Mouse (Mus musculus): ENCODE measurements around the gene Lhx5. TPM values are rescaled to one million over a fixed set of nuclear protein-coding genes. Genes with fewer than 3 reads are reported as not detected.

The Lhx5 gene
- total RNA-seq (2021), result not detected

DNA sequence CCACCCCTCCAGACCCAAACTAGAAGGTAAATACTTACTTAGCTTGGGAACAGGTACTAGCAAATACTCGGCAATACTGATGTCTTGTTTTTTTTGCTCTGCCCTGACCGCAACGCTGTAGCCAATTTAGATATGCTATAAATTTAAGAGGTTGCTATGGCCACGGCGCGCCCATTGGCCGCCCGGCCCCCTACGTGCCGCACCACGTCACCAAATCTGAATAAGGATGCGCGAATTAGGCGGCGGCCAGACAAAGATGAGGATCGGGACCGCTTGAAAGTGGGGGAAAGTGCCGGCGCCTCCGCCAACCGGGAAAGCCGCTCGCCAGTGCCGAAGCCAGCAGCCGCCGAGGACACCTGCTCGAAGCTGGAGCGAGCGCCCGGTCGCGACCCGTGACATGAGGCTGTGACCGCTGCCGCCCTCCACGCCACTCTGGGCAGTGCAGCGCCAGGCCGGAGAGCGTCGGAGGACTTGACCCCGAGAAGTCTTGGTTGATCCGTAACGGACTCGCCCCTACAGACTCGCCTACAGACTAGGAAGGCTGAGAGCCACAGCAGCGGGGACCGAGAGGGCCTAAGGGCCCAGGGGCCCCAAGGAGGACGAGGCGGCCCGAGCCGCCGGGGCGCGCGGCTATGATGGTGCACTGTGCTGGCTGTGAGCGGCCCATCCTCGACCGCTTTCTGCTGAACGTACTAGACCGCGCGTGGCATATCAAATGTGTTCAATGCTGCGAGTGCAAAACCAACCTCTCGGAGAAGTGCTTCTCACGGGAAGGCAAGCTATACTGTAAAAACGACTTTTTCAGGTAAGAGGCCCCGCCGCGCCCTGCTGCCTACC lies at the start of gene Lhx5:
Lhx5 (plus strand) TSS at position 51 of the 837 bp plus-strand sequence.
- intact Hi-C loops (cut with DNase I), result loop anchor here (5.0 to 10.0 kb wide), 2 partner anchors 627 to 760 kb away; partner anchors contain the start of gene Tbx3
- DNase-seq (ENCODE audit: low spot score in 2 of 2), result peak in 1 of 2 experiments; percentile 34

DNA sequence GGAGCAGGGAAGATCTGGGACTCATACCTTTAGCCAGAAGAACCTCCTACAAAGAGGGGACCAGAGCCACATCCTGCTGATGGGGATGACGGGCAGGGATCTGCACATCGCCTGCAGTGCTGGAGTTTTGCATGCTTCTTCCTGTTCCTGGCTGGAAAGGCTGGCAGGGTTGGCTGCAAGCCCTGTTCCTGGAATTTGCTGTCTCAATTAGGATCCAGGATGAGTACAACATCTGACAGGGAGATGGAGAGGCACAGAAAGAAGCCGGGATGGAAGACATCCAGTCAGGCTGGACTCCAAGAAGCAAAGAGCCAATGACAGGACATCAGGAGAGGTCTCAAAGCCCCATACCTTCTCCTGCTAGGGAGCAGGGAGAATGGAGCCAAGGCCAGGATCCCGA lies 45.1 kb upstream of the Lhx5 start:
- peak in 1 of 2 experiments; percentile 12 for DNase-seq (ENCODE audit: low spot score in 2 of 2)
- intact Hi-C loops (cut with DNase I), result no loop called here

DNA sequence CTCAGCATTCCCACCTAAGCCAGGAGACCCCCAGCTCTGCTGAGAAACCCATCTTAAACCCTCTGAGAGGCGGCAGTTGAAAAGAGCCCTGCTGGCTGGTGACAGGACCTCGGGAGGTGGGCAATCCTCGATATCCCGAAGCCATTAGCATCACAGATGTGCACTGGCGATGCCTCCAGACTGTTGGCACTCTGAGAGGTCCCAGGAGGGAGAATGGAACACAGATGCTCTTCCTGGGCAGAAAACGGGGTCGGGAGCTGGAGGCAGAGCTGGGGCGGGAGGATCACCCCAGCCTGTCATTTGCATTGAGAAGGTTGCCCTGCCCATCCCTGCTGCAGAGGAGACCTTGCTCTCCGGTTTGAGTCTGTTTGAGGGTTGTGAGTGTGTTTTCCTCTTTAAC lies 42.7 kb upstream of the Lhx5 start:
- DNase-seq (ENCODE audit: low spot score in 2 of 2), result no peak
- intact Hi-C loops (cut with DNase I), result no loop called here

DNA sequence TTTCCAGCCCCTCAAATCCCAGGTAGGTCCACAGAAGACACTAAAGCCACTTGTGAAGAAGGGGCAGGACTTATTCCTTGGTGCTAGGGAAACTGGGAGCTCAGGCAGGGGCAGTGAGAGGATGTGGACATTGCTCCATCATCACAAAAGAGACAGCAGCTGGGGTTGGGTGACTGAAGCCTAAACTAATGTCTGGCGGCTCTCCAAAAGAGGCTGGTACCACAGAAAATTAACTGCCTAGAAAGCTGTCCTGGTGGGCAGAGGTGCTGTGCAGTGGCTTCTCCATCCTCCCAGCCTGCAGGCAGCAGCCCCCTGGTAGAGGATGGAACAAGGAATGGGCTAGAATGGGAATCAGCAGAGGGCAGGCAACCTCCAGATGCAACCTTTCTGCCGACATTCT lies 41.5 kb upstream of the Lhx5 start:
- intact Hi-C loops (cut with DNase I), result no loop called here

DNA sequence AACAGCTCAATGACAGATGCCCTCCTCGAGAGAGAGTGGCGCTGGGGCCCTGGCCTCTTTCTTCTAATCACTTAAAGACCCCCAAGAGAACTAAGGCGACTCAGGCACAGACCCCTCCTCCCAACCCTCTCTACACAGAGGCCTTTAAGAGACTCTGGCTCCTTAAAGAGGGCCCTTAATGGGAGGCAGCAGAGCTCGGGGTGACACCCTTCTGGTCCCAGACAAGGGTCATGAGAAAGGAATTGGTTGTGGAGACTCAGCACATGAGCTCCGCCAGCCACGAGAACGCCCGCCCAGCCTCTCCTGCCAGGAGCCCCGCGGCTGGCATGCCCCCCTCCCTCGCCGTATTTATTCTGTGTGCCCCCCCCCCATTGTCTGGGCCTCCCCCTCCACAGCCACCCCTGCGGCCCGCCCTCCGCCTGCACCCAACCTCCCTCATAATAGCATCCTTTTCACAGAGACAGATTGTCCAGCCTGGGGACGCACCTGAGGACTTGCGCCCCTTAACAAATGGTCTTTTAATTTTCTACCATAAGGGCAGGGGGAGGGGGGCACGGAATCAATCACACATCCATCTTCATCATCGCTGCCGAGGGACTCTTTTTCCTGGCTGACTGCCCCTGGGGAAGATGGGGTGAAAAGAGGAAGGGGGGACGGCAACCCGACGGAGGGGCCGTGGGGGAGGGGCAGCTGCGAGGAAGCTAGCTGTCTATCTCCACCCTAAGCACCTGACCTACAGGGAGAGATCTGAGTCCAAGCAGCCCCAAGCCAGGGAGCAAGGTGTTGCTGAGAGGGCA lies 37.4 kb upstream of the Lhx5 start:
- intact Hi-C loops (cut with DNase I), result no loop called here
- DNase-seq (ENCODE audit: low spot score in 2 of 2), result no peak

More for the DNA sequence above, 41.5 kb upstream of the Lhx5 start:
- no peak for DNase-seq (ENCODE audit: low spot score in 2 of 2)

DNA sequence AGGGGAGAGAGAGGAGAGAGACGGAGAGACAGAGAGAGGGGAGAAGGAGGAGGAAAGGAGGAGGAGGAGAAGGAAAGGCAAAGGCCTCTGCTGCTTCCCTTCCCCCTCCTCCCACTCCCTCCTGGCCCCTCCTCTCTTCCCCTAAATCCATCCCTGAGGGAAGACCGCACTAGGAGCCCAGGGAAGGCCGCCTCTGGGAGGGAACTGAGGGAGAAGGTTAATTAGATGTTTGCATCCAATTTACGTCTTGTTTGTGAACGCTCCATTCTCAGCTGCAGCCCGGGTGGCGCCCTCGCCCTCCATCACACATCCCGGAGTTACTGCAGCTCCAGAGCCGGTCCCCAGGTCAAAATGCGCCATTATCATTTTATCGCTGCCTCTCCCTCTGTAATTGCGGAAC lies 33.5 kb upstream of the Lhx5 start:
- intact Hi-C loops (cut with DNase I), result no loop called here

DNA sequence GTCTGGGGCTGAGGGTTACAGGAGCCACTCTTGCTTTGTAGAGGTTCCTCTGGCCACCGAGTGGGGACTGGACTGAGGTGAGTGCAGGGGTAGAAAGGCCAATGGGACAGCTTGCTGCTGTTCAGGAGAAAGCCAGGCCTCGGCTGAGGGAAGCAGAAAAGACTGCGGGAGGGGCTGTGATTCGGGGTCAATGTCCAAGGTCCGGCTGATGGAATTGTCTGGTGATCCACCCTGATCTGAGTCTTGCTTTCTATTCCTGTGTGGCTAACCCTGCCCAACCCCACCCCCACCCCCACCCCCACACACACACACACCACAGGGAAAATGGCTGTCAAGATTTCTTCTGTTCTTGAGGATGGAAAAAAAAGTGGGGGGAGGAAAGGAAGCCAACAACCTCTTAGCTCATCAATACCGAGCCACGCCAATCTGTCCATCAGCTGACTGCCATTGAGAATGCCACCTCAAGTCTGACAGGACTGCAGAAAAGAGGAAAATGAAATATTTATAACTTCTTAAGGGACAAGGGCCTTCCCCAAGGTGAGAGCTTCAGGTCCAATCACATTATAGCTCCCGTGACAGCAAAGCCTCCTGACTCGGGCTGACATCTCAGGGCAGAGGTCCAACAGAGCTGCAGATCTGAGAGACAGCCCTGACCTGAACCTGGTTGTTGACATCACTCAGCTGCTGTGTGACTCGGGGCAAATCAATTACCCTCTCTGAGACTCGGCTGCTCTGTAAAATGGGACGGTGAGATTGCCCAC lies 26.5 kb upstream of the Lhx5 start:
- intact Hi-C loops (cut with DNase I), result no loop called here
- no peak for DNase-seq (ENCODE audit: low spot score in 2 of 2)

More for the DNA sequence above, 33.5 kb upstream of the Lhx5 start:
- no peak for DNase-seq (ENCODE audit: low spot score in 2 of 2)

DNA sequence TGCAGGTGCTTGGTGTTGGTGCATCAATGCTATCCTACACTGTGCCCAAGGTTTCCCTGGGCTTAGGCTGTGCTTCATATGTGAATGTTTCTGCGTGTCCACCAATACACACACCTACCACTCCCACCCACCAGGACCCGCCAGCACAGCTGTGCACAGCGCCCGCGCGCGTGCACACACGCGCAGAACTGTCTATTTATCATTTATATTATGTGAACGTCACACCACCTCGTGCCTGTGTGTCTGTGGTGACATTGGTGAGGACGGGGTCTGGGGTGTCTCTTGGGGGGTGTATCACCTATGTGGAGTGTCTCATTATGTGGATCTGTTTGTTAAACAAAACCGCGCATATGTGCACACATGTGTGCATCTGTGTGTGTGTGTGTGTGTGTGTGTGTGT lies 22.6 kb upstream of the Lhx5 start:
- no peak for DNase-seq (ENCODE audit: low spot score in 2 of 2)
- intact Hi-C loops (cut with DNase I), result no loop called here

DNA sequence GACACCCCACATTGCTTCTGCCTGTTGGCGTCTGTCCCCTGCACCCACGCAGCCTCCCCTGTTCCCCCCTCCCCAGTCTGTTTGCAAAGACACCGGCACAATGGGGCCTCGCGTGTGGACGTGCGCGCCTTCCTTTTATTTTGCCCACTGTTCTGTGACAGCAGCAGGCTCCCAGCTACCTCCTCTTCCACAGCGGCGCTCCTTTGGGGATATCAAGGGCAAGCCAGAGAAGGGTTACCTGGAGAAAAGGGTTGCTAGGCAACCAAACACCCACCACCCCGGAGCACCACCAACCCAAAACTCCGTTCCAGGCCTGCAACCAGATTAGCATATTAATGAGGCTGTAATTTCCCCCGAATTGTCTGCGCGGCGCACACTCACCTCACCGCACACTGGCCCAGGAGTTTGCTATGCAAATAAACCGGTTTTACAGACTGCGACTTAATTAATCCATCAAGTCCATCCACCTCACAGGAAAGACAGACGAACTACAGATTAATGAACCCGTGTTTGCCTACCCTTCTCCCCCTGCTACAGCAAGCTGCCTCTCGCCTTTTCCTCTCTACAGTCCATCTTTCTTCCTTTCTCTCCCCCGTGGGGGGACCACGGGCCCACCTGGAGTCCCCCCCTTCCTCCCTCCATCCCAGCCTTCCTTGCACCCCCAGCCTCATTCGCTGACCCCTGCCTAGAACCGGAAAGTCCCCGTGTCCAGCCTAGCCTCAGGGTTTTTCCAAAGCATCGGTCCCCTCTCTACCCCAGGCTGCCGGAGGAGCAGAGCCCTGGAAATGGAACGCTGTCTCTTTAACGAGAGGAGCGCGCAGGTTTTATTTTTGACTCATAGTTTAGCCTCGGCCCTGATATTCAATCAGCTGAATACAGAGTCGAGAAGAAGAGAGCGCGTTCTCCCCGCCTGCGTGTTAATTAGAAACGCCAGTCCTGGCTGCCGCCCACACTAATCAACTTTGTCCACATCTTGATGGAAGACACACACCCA lies 21.8 kb upstream of the Lhx5 start:
- intact Hi-C loops (cut with DNase I), result no loop called here
- DNase-seq (ENCODE audit: low spot score in 2 of 2), result peak; percentile 13 to 25

DNA sequence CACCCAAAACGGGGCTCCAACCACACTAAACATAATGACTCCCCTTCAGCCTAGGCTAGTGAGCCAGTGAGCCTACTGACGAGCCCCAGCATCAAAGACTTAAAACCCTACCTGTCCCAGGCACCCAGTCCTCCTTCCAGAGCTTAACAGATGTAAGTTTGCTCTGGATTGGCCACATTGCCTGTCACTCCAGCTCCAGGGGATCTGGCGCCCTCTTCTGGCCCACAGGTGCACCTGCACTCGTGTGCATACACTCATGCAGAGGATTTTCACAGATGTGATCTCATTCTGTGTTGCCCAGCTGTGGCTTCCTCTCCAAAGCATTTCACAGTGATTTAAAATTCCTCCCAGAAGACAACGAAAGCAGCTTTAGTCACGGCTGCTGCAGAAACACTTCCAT lies 18.1 kb upstream of the Lhx5 start:
- no peak for DNase-seq (ENCODE audit: low spot score in 2 of 2)
- intact Hi-C loops (cut with DNase I), result no loop called here

DNA sequence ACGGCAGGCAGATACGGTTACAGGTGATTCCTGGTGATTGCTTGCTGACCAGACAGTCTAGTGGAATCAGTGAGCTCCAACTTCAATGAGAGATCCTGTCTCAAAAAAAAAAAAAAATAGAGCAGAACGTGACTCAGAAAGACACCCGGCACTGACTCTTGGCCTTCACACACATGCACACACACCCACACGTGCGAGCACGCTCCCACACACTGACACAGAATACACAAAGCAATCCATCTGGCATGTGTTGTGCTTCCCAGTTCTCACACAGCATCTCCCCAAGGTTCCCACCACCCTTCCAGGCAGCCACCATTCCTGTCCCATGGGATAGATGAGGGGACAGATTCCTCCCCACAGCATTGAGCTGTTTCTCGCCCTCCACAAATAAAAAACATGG lies 11.4 kb upstream of the Lhx5 start:
- DNase-seq (ENCODE audit: low spot score in 2 of 2), result peak in 1 of 2 experiments; percentile 42

DNA sequence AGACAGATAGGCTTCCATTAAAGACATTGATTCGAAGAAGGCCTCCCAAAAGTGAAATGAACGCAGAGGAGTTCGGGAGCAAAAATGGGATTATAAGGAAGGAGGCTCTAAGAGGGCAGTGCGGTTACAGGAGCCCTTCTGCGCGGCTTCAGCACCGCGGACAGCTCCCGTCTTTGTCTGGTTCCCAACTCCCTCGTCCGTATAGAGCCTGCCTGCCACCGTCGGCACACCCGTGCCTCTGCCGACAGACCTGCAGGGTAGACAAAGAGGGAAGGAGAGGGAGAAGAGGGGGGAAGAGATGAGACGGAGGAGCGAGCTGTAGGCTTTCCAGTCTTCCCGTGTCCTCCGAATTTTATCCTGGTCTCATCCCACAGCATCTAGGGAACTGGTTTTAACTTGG lies 7.5 kb upstream of the Lhx5 start:
- no peak for DNase-seq (ENCODE audit: low spot score in 2 of 2)
- intact Hi-C loops (cut with DNase I), result no loop called here

More for the DNA sequence above, 11.4 kb upstream of the Lhx5 start:
- intact Hi-C loops (cut with DNase I), result no loop called here

DNA sequence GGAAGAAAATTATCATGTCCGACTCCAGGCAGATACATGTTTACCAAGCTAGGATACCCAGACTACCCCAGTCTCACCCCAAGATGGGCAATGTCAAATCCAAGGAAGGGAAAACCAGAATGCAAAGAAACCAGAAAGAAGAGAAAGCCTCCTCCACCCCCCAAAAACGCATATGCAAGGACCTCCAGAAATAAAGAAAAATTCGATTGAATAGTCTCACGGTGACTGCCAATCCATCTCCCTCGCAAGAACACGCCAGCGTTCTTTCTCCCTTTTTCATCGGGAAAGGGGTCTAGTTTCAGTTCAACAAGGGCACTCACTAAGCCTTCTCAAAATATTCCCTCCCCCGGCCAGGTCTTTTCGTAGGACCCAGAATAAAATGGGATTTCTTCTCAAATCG lies 6.8 kb upstream of the Lhx5 start:
- intact Hi-C loops (cut with DNase I), result no loop called here
- DNase-seq (ENCODE audit: low spot score in 2 of 2), result no peak

DNA sequence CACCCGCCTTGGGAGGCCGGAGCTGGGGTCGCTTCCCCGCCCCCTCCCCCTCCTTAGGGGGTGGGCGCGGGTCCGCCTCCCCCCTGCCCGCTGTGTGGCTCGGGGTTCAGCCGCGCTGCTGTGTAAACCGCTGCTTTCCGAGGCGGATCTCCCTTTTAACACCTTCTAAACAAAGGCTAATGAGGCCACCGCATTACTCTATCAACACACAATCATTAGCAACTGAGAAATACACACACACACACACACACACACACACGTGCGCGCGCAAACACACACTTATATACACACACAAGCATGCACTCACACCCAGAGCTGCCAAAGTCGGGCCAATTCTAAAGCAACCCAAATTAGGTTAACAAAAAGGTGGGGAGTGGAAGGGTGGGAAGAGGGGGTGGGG lies 5.8 kb upstream of the Lhx5 start:
- intact Hi-C loops (cut with DNase I), result no loop called here

DNA sequence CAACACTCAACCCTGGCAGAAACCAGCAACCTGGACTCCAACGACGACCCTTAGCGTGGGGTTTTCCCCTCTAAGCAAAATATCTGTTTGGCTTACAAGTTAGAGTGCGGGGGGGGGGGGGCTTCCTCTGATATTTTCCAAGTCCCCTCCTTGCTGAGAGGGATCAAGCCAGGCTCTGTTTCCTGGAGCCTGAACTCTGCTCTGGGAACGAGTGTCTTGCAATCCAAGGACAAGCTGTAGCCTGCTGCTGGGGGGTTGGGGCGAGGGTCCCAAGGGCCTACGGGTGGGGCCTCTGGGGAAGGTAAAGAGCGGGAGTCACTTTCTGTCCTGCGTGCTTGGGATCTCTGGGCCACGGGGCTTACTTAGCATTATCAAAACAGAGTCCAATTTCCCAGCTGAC lies 4.9 kb upstream of the Lhx5 start:
- DNase-seq (ENCODE audit: low spot score in 2 of 2), result no peak
- intact Hi-C loops (cut with DNase I), result no loop called here

More for the DNA sequence above, 5.8 kb upstream of the Lhx5 start:
- no peak for DNase-seq (ENCODE audit: low spot score in 2 of 2)

DNA sequence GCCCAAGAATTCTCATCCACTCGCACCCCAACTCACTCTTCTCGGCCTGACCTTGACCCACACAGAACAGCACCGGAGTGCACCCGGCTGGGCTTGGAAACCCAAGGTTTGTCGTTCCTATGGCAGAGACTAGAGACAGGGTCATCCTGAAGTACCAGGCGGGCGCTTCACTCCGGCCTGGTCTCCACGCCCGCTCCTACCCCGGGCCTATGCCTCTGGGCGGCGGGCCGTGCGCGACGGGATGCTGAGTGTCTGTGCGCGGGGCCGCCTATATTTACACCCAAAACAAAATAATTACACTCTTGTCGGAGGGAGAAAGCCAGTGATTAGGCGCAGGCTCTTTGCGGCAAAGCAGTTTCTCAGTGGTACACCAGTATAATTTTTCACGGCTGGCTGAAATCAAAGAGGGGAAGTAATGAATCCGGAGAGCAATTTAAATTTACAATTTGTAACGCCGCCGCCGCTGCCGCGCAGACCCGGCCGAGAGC lies 4.0 kb upstream of the Lhx5 start:
- no peak for DNase-seq (ENCODE audit: low spot score in 2 of 2)
- intact Hi-C loops (cut with DNase I), result no loop called here

DNA sequence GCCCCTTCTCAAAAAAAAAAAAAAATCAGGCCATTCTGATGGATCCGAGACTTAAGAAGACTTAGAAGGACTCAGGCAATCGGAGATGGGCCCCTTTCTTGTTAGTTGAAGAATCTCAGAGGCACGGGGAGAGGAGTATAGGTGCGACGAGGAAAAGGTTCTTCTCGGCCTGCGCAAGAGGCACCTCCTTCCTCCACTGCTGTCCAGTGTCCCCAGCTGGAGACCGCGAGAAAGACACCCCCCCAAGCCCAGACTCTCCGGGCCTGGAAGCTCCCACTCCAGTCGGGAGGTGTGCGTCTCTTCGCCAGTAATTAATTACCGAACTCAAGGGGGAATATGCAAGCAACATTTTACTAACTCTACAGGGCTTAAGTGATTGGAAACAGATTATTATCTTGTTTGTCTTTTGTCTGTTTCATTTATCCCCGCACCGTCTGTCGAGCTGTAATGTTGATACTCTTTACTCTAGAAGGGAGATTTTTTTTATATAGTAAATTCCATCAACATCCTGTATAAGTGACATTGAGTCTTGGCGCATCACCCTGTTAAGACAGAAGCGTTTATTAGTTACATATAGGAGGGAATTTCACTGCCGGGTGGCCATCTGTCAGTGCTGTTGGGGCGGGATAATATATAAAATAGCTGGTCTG lies 3.2 kb upstream of the Lhx5 start:
- intact Hi-C loops (cut with DNase I), result no loop called here
- DNase-seq (ENCODE audit: low spot score in 2 of 2), result no peak

DNA sequence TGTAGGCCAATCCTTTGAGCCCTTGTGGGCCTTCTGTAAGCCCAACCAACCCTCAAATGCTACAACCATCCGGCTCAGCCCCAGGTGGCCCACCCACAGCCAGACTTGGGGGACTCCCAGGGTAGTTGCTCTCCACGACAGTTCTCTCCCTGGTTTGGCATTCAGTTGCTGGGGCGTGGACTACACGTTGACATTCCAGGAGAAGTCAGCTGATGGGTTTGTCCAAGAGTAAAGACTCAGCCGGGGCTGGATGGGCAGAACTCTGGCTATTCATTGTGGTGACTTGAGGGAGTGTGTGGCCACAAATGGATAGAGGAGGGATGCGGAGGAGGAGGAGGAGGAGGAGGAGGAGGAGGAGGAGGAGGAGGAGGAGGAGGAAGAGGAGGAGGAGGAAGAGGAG lies 2.5 kb upstream of the Lhx5 start:
- no peak for DNase-seq (ENCODE audit: low spot score in 2 of 2)
- intact Hi-C loops (cut with DNase I), result no loop called here
